Mouse (Mus musculus) heart, embryonic 11.5 days (tissue): ENCODE data around the gene Vmn1r121. TPM values are rescaled to one million over a fixed set of nuclear protein-coding genes. Genes with fewer than 3 reads are reported as not detected.
"Not testable (repeated sequence)": the region's sequence is repeated elsewhere in the genome, so short reads cannot be mapped to it uniquely, and the experiment has no call there.

Experiments
- ATAC-seq: fragments of 200-750 bp; cut with Nextera tagmentation; replicated peaks from 2 replicates; pipeline ENCODE4 v1.8.0; 2017; ENCODE audit warnings: moderate library complexity; ENCODE audit not compliant: insufficient number of reproducible peaks, low FRiP score, low TSS enrichment
- H3K27ac ChIP-seq: fragments of 300-500 bp; sonication (generic); 2 replicates; pipeline ENCODE4 v1.5.1; 2014; ENCODE audit warnings: mild to moderate bottlenecking, low read depth, low read length
- H3K27me3 ChIP-seq: fragments of 300-500 bp; sonication (generic); 2 replicates; pipeline ENCODE4 v1.6.1; 2014; ENCODE audit warnings: mild to moderate bottlenecking, low read length, mixed read lengths; ENCODE audit not compliant: control insufficient read depth, insufficient read depth
- H3K36me3 ChIP-seq: fragments of 300-500 bp; sonication (generic); 2 replicates; pipeline ENCODE4 v1.6.1; 2014; ENCODE audit warnings: mild to moderate bottlenecking, low read length, moderate library complexity, mixed read lengths; ENCODE audit not compliant: control insufficient read depth, insufficient read depth
- H3K4me1 ChIP-seq: fragments of 300-500 bp; sonication (generic); 2 replicates; pipeline ENCODE4 v1.6.1; 2014; ENCODE audit warnings: low read length; ENCODE audit not compliant: control insufficient read depth, insufficient read depth
- H3K4me2 ChIP-seq: fragments of 300-500 bp; sonication (generic); 2 replicates; pipeline ENCODE4 v1.6.1; 2014; ENCODE audit warnings: mild to moderate bottlenecking, moderate library complexity
- H3K4me3 ChIP-seq: fragments of 300-500 bp; sonication (generic); 2 replicates; pipeline ENCODE4 v1.5.1; 2014; ENCODE audit warnings: low read depth, low read length
- H3K9ac ChIP-seq: fragments of 300-500 bp; sonication (generic); 2 replicates; pipeline ENCODE4 v1.6.1; 2014; ENCODE audit warnings: mild to moderate bottlenecking, low read depth, low read length, moderate library complexity
- H3K9me3 ChIP-seq: fragments of 300-500 bp; sonication (generic); replicated peaks from 2 replicates; pipeline ENCODE4 v1.6.1; 2016; ENCODE audit warnings: low read length; ENCODE audit not compliant: control insufficient read depth
- WGBS: fragments of 180-500 bp; shearing (Covaris S2); extraction: QIAGEN DNeasy Blood & Tissue Kit; methylation state at CpG from one replicate; pipeline ENCODE4 v1.1.7; 2014; ENCODE audit not compliant: insufficient replicate concordance; 5-methylcytosine and 5-hydroxymethylcytosine counted together
- polyA plus RNA-seq: library from polyadenylated mRNA; unstranded; fragments of >200 nt; fragmentation: Nextera tagmentation; extraction: Ambion mirVana; gene quantifications from 2 replicates; pipeline ENCODE4 v1.2.1, GENCODE M21; 2014

The Vmn1r121 gene
- not detected in 2 replicates for polyA plus RNA-seq

GRCm38 (mm10) chr7:21098413-21098812, at the start of gene Vmn1r121:
Gene Vmn1r121, minus strand, starts transcription at chr7:21098513.
- not testable (repeated sequence) for H3K4me2 ChIP-seq, H3K27ac ChIP-seq, H3K4me1 ChIP-seq, ATAC-seq, H3K9ac ChIP-seq, H3K27me3 ChIP-seq, H3K9me3 ChIP-seq, H3K36me3 ChIP-seq, H3K4me3 ChIP-seq
- whole genome bisulfite sequencing: 63% methylated on average over 4 of the region's 5 CpGs

DNA sequence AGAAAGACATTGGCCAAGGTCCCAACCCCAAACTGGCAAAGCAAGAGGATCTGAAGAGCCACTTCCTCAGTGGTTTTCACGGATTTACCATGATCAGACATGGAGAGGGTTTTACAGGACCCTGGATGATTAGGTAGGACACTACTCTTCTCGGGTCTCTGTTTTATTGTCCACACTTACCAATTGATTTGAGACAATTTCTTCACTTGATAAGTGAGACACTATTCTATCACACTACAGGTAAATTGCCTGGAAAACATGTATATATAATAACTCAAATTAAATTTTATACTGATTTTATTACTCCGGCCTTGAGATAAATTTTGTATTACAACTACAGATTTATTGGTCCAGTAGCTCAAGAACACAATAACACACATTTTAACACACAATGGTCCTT, 35.7 kb upstream of the Vmn1r121 start, which contains the start of gene Vmn1r122:
Vmn1r122 (minus strand) TSS at position 101 of the 400 bp plus-strand sequence.
- H3K9me3 ChIP-seq, H3K27ac ChIP-seq, H3K4me1 ChIP-seq, H3K9ac ChIP-seq, ATAC-seq, H3K4me3 ChIP-seq, H3K27me3 ChIP-seq, H3K4me2 ChIP-seq, H3K36me3 ChIP-seq: not testable (repeated sequence)
- WGBS: 45% methylated on average over 2 of the region's 3 CpGs

- 100% methylated on average over 1 of the region's 1 CpGs for WGBS
Measured at GRCm38 (mm10) chr7:21053684-21054083, 44.6 kb downstream of the Vmn1r121 start, which contains the start of gene Vmn1r120. Gene Vmn1r120, minus strand, starts transcription at chr7:21053784.

More at GRCm38 (mm10) chr7:21053684-21054083, 44.6 kb downstream of the Vmn1r121 start, which contains the start of gene Vmn1r120:
- H3K27ac ChIP-seq, H3K4me3 ChIP-seq, H3K27me3 ChIP-seq, ATAC-seq, H3K4me1 ChIP-seq, H3K36me3 ChIP-seq, H3K9me3 ChIP-seq, H3K4me2 ChIP-seq, H3K9ac ChIP-seq: not testable (repeated sequence)

Other genes starting within 250 kb of the Vmn1r121 start
- not detected in 2 replicates for gene Vmn1r116, start 226.3 kb downstream of the Vmn1r121 start, polyA plus RNA-seq
- not detected in 2 replicates for gene Vmn1r117, start 214.4 kb downstream of the Vmn1r121 start, polyA plus RNA-seq
- gene Vmn1r118, start 186.2 kb downstream of the Vmn1r121 start, polyA plus RNA-seq: not detected in 2 replicates
- gene Vmn1r119, start 86.1 kb downstream of the Vmn1r121 start, polyA plus RNA-seq: not detected in 2 replicates
- gene Vmn1r120, start 44.7 kb downstream of the Vmn1r121 start, polyA plus RNA-seq: not detected in 2 replicates
- not detected in 2 replicates for gene Vmn1r122, start 35.6 kb upstream of the Vmn1r121 start, polyA plus RNA-seq
- not detected in 2 replicates for gene Vmn1r123, start 63.7 kb upstream of the Vmn1r121 start, polyA plus RNA-seq
- gene Gm5157, start 91.9 kb upstream of the Vmn1r121 start, polyA plus RNA-seq: not detected in 2 replicates
- gene Vmn1r124, start 162.1 kb upstream of the Vmn1r121 start, polyA plus RNA-seq: not detected in 2 replicates
- not detected in 2 replicates for gene Vmn1r125, start 173.7 kb upstream of the Vmn1r121 start, polyA plus RNA-seq
- not detected in 2 replicates for gene Vmn1r126, start 203.0 kb upstream of the Vmn1r121 start, polyA plus RNA-seq
- not detected in 2 replicates for gene Vmn1r127, start 221.3 kb upstream of the Vmn1r121 start, polyA plus RNA-seq